Mouse (Mus musculus) bone marrow, adult 2 months (tissue): ENCODE results near the gene Chrna10.

Source experiments
- CTCF ChIP-seq: fragments of 200-500 bp; IDR thresholded peaks from 2 replicates; pipeline ENCODE4 v1.5.1; 2011; ENCODE audit warnings: low read length, control low read depth; ENCODE audit not compliant: control insufficient read depth, insufficient read depth
- POLR2A ChIP-seq: fragments of 200-500 bp; IDR thresholded peaks from 2 replicates; pipeline ENCODE4 v1.6.1; 2011; ENCODE audit warnings: low read depth, mild to moderate bottlenecking, control low read depth, low read length, borderline replicate concordance; ENCODE audit not compliant: control insufficient read depth

GRCm38 (mm10) chr7:102137898-102138297 lies 21.3 kb upstream of the Chrna10 start:
- no peak for TF ChIP-seq CTCF
- TF ChIP-seq POLR2A: no peak
